Mouse (Mus musculus): ENCODE measurements around the gene Bcl2l12. TPM values are rescaled to one million over a fixed set of nuclear protein-coding genes. Genes with fewer than 3 reads are reported as not detected.
"Not testable (repeated sequence)": the region's sequence is repeated elsewhere in the genome, so short reads cannot be mapped to it uniquely, and the experiment has no call there.

Bcl2l12 gene
- polyA plus RNA-seq, 1 experiment from 2014 or later: 43.2 TPM

- no peak for ATAC-seq (replicated peaks; ENCODE audit: insufficient number of reproducible peaks, low FRiP score, low TSS enrichment)
- Histone ChIP-seq H3K4me1 (ENCODE audit: control insufficient read depth, insufficient read depth, low read length) (no peaks in the 10 kb centered on the region), H3K27me3 (ENCODE audit: control insufficient read depth, insufficient read depth, low read length) (no peaks in the 10 kb centered on the region), H3K4me3 (ENCODE audit: low read depth, low read length) (no peak overlapping the region), H3K9ac (ENCODE audit: low read depth, low read length) (no peak overlapping the region), H3K27ac (ENCODE audit: low read depth, low read length) (no peak overlapping the region), H3K36me3 (ENCODE audit: control insufficient read depth, insufficient read depth, low read length) (peaks cover 16% of the 10 kb centered on the region), H3K4me2 (no peak overlapping the region), H3K9me3 (replicated peaks; ENCODE audit: control insufficient read depth, low read length) (no peaks in the 10 kb centered on the region)
- 86% methylated on average over 15 of the region's 15 CpGs for WGBS (ENCODE audit: insufficient replicate concordance)
These were observed 26.1 kb upstream of the Bcl2l12 start for GRCm38 (mm10) chr7:45024281-45025248.

- H3K36me3 ChIP-seq (ENCODE audit: control insufficient read depth, insufficient read depth, low read length); H3K4me3 ChIP-seq (ENCODE audit: low read depth, low read length); H3K9ac ChIP-seq (ENCODE audit: low read depth, low read length); H3K4me1 ChIP-seq (ENCODE audit: control insufficient read depth, insufficient read depth, low read length); ATAC-seq (replicated peaks; ENCODE audit: insufficient number of reproducible peaks, low FRiP score, low TSS enrichment); H3K4me2 ChIP-seq; H3K27ac ChIP-seq (ENCODE audit: low read depth, low read length); H3K27me3 ChIP-seq (ENCODE audit: control insufficient read depth, insufficient read depth, low read length); H3K9me3 ChIP-seq (replicated peaks; ENCODE audit: control insufficient read depth, low read length): not testable (repeated sequence)
- WGBS (ENCODE audit: insufficient replicate concordance): 76% methylated on average over 5 of the region's 5 CpGs
These were observed 25.2 kb upstream of the Bcl2l12 start for GRCm38 (mm10) chr7:45023711-45024110.

GRCm38 (mm10) chr7:45020225-45020624 lies 21.7 kb upstream of the Bcl2l12 start:
- Histone ChIP-seq H3K9ac (ENCODE audit: low read depth, low read length) (no peak overlapping the region), H3K36me3 (ENCODE audit: control insufficient read depth, insufficient read depth, low read length) (no peaks in the 10 kb centered on the region)
- WGBS (ENCODE audit: insufficient replicate concordance): 75% methylated on average over 9 of the region's 9 CpGs

GRCm38 (mm10) chr7:45019031-45019571 lies 20.6 kb upstream of the Bcl2l12 start:
- Histone ChIP-seq H3K9ac (ENCODE audit: low read depth, low read length) (peak overlapping the region; percentile 67), H3K4me1 (ENCODE audit: control insufficient read depth, insufficient read depth, low read length) (peaks cover 18% of the 10 kb centered on the region), H3K9me3 (replicated peaks; ENCODE audit: control insufficient read depth, low read length) (no peaks in the 10 kb centered on the region), H3K4me2 (peak overlapping the region; percentile 84), H3K36me3 (ENCODE audit: control insufficient read depth, insufficient read depth, low read length) (no peaks in the 10 kb centered on the region), H3K27me3 (ENCODE audit: control insufficient read depth, insufficient read depth, low read length) (no peaks in the 10 kb centered on the region), H3K27ac (ENCODE audit: low read depth, low read length) (peak overlapping the region; percentile 99), H3K4me3 (ENCODE audit: low read depth, low read length) (peak overlapping the region; percentile 94)
- 21% methylated on average over 8 of the region's 8 CpGs for WGBS (ENCODE audit: insufficient replicate concordance)
- ATAC-seq (replicated peaks; ENCODE audit: insufficient number of reproducible peaks, low FRiP score, low TSS enrichment): no peak

More at GRCm38 (mm10) chr7:45020225-45020624, 21.7 kb upstream of the Bcl2l12 start:
- Histone ChIP-seq H3K4me2 (no peak overlapping the region), H3K27ac (ENCODE audit: low read depth, low read length) (no peak overlapping the region), H3K27me3 (ENCODE audit: control insufficient read depth, insufficient read depth, low read length) (no peaks in the 10 kb centered on the region), H3K4me1 (ENCODE audit: control insufficient read depth, insufficient read depth, low read length) (peaks cover 10% of the 10 kb centered on the region), H3K9me3 (replicated peaks; ENCODE audit: control insufficient read depth, low read length) (no peaks in the 10 kb centered on the region), H3K4me3 (ENCODE audit: low read depth, low read length) (no peak overlapping the region)
- ATAC-seq (replicated peaks; ENCODE audit: insufficient number of reproducible peaks, low FRiP score, low TSS enrichment): no peak

GRCm38 (mm10) chr7:45017242-45018061 lies 18.9 kb upstream of the Bcl2l12 start, which contains the start of gene Rras:
Gene Rras (plus strand): TSS chr7:45017961.
- Histone ChIP-seq H3K4me1 (ENCODE audit: control insufficient read depth, insufficient read depth, low read length) (peaks cover 22% of the 10 kb centered on the region), H3K27ac (ENCODE audit: low read depth, low read length) (peak within 1 kb of the TSS; percentile 99), H3K4me2 (peak within 1 kb of the TSS; percentile 84), H3K27me3 (ENCODE audit: control insufficient read depth, insufficient read depth, low read length) (no peaks in the 10 kb centered on the region), H3K4me3 (ENCODE audit: low read depth, low read length) (peak within 1 kb of the TSS; percentile 94), H3K36me3 (ENCODE audit: control insufficient read depth, insufficient read depth, low read length) (peaks cover 6% of the 10 kb centered on the region), H3K9ac (ENCODE audit: low read depth, low read length) (peak within 1 kb of the TSS; percentile 80), H3K9me3 (replicated peaks; ENCODE audit: control insufficient read depth, low read length) (no peaks in the 10 kb centered on the region)
- peak; percentile 87 for ATAC-seq (replicated peaks; ENCODE audit: insufficient number of reproducible peaks, low FRiP score, low TSS enrichment)
- under 1% methylated on average over 36 of the region's 36 CpGs for WGBS (ENCODE audit: insufficient replicate concordance)

GRCm38 (mm10) chr7:45016761-45017160 lies 18.2 kb upstream of the Bcl2l12 start:
- Histone ChIP-seq H3K4me1 (ENCODE audit: control insufficient read depth, insufficient read depth, low read length) (peaks cover 22% of the 10 kb centered on the region), H3K4me2 (peak overlapping the region; percentile 84), H3K9ac (ENCODE audit: low read depth, low read length) (peak overlapping the region; percentile 80), H3K4me3 (ENCODE audit: low read depth, low read length) (peak overlapping the region; percentile 94), H3K27me3 (ENCODE audit: control insufficient read depth, insufficient read depth, low read length) (no peaks in the 10 kb centered on the region), H3K27ac (ENCODE audit: low read depth, low read length) (peak overlapping the region; percentile 99), H3K9me3 (replicated peaks; ENCODE audit: control insufficient read depth, low read length) (no peaks in the 10 kb centered on the region), H3K36me3 (ENCODE audit: control insufficient read depth, insufficient read depth, low read length) (peaks cover 13% of the 10 kb centered on the region)
- no peak for ATAC-seq (replicated peaks; ENCODE audit: insufficient number of reproducible peaks, low FRiP score, low TSS enrichment)
- under 1% methylated on average over 4 of the region's 4 CpGs for WGBS (ENCODE audit: insufficient replicate concordance)

- Histone ChIP-seq H3K36me3 (ENCODE audit: control insufficient read depth, insufficient read depth, low read length) (peaks cover 20% of the 10 kb centered on the region), H3K9ac (ENCODE audit: low read depth, low read length) (peak within 1 kb of the TSS; percentile 99)
These were observed 17.6 kb upstream of the Bcl2l12 start, which contains the start of gene Scaf1 for GRCm38 (mm10) chr7:45015957-45016612. Gene Scaf1 (minus strand): TSS chr7:45016363.

More at GRCm38 (mm10) chr7:45015957-45016612, 17.6 kb upstream of the Bcl2l12 start, which contains the start of gene Scaf1:
- Histone ChIP-seq H3K27ac (ENCODE audit: low read depth, low read length) (peak within 1 kb of the TSS; percentile 99), H3K9me3 (replicated peaks; ENCODE audit: control insufficient read depth, low read length) (no peaks in the 10 kb centered on the region), H3K4me1 (ENCODE audit: control insufficient read depth, insufficient read depth, low read length) (peaks cover 22% of the 10 kb centered on the region), H3K4me3 (ENCODE audit: low read depth, low read length) (peak within 1 kb of the TSS; percentile 94), H3K27me3 (ENCODE audit: control insufficient read depth, insufficient read depth, low read length) (no peaks in the 10 kb centered on the region), H3K4me2 (peak within 1 kb of the TSS; percentile 84)
- WGBS (ENCODE audit: insufficient replicate concordance): 1% methylated on average over 59 of the region's 69 CpGs
- ATAC-seq (replicated peaks; ENCODE audit: insufficient number of reproducible peaks, low FRiP score, low TSS enrichment): peak; percentile 86
